Mouse (Mus musculus) olfactory bulb, adult 2 months (tissue): Measurements from ENCODE around the gene Olfr763.

Source experiments
- CTCF ChIP-seq: fragments of 200-500 bp; IDR thresholded peaks from 2 replicates; pipeline ENCODE4 v1.5.1; 2012; ENCODE audit warnings: low read depth, mild to moderate bottlenecking, low read length, moderate library complexity; ENCODE audit not compliant: insufficient read depth
- POLR2A ChIP-seq: fragments of 200-500 bp; IDR thresholded peaks from 2 replicates; pipeline ENCODE4 v1.6.1; 2012; ENCODE audit warnings: mild to moderate bottlenecking, low read depth, low read length, moderate library complexity; ENCODE audit not compliant: insufficient read depth

GRCm38 (mm10) chr10:128972841-128973240 is 37.8 kb upstream of the Olfr763 start:
- TF ChIP-seq CTCF (no peak), POLR2A (no peak)
